Mouse (Mus musculus) forebrain, embryonic 11.5 days (tissue): Measurements from ENCODE around the gene Marcksl1. TPM values are rescaled to one million over a fixed set of nuclear protein-coding genes. Genes with fewer than 3 reads are reported as not detected.
A peak's percentile ranks its signal among the peaks of the same experiment; 100 is the strongest.

ENCODE experiments used
- ATAC-seq: fragments of 200-750 bp; cut with Nextera tagmentation; replicated peaks from 2 replicates; pipeline ENCODE4 v1.8.0; 2017; ENCODE audit warnings: moderate TSS enrichment; ENCODE audit not compliant: low FRiP score
- DNase-seq: peaks from one replicate; pipeline ENCODE4 v3.0.0-alpha.2; 2017; ENCODE audit warnings: low spot score
- H3K27ac ChIP-seq: fragments of 300-500 bp; sonication (generic); 2 replicates; pipeline ENCODE4 v1.5.1; 2014; ENCODE audit warnings: low read depth, low read length
- H3K27me3 ChIP-seq: fragments of 300-500 bp; sonication (generic); 2 replicates; pipeline ENCODE4 v1.6.1; 2014; ENCODE audit warnings: mild to moderate bottlenecking, low read length, mixed read lengths; ENCODE audit not compliant: control insufficient read depth, insufficient read depth
- H3K36me3 ChIP-seq: fragments of 300-500 bp; sonication (generic); 2 replicates; pipeline ENCODE4 v1.6.1; 2014; ENCODE audit warnings: mild to moderate bottlenecking, low read length, moderate library complexity, mixed read lengths; ENCODE audit not compliant: control insufficient read depth, insufficient read depth
- H3K4me1 ChIP-seq: fragments of 300-500 bp; sonication (generic); replicated peaks from 2 replicates; pipeline ENCODE4 v1.6.1; 2014; ENCODE audit warnings: low read length, mixed read lengths; ENCODE audit not compliant: control insufficient read depth, insufficient read depth
- H3K4me2 ChIP-seq: fragments of 300-500 bp; sonication (generic); 2 replicates; pipeline ENCODE4 v1.6.1; 2014; ENCODE audit warnings: low read depth, mild to moderate bottlenecking, low read length, moderate library complexity, mixed read lengths; ENCODE audit not compliant: severe bottlenecking
- H3K4me3 ChIP-seq: fragments of 300-500 bp; sonication (generic); 2 replicates; pipeline ENCODE4 v1.5.1; 2014; ENCODE audit warnings: low read depth, low read length
- H3K9ac ChIP-seq: fragments of 300-500 bp; sonication (generic); 2 replicates; pipeline ENCODE4 v1.6.1; 2014; ENCODE audit warnings: low read length
- H3K9me3 ChIP-seq: fragments of 300-500 bp; sonication (generic); 2 replicates; pipeline ENCODE4 v1.6.1; 2016; ENCODE audit warnings: low read length, mixed read lengths; ENCODE audit not compliant: control insufficient read depth
- WGBS: fragments of 180-500 bp; shearing (Covaris S2); extraction: QIAGEN DNeasy Blood & Tissue Kit; methylation state at CpG from one replicate; pipeline ENCODE4 v1.1.7; 2014; 5-methylcytosine and 5-hydroxymethylcytosine counted together
- microRNA-seq: library from miRNA; unstranded; fragments of <30 nt; microRNA quantifications from one replicate; pipeline ENCODE4, GENCODE M21; 2016; ENCODE audit not compliant: insufficient number of aligned reads
- polyA plus RNA-seq: library from polyadenylated mRNA; unstranded; fragments of >200 nt; fragmentation: Nextera tagmentation; extraction: Ambion mirVana; gene quantifications from 2 replicates; pipeline ENCODE4 v1.2.1, GENCODE M21; 2014

Marcksl1 gene
- polyA plus RNA-seq, 1 experiment from 2014 or later: 1,728 TPM

- Histone ChIP-seq H3K27ac (no peak overlapping the region), H3K9ac (peak overlapping the region; percentile 66), H3K4me2 (peak overlapping the region; percentile 82), H3K36me3 (no peaks in the 10 kb centered on the region), H3K9me3 (no peaks in the 10 kb centered on the region), H3K27me3 (no peaks in the 10 kb centered on the region), H3K4me3 (peak overlapping the region; percentile 46), H3K4me1 (peaks cover 9% of the 10 kb centered on the region; the same call in 1 of the 2 replicates)
- 9% methylated on average over 32 of the region's 33 CpGs for WGBS
- peak; percentile 65 for ATAC-seq
- DNase-seq: peak; percentile 97
These were observed 43.3 kb downstream of the Marcksl1 start for GRCm38 (mm10) chr4:129556532-129557223.

DNA sequence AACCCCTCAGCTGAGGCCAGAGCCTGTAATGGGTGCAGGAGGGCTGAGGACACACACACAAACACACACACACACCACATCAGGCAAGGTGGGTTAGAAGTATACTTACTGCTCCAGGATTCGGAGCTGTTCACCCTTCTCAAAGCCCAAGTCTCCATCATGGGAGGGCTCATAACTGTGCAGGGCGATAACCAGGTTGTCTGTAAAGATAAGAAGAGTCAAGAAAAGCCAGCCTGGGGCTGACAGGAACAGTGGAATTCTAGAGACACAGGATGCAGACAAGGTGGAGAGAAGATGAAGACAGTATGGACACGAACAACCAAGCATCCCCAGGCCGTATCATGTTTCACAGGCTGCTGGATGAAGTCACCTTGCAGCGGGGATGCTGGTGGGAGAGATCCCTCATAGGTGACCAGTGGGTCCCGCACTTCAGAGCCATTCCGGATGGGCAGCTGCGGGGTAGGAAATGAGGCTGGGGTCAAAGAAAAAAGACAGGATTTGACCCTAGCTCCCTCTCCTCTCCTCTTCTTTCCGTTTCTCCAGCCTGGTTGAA lies 44.0 kb downstream of the Marcksl1 start:
- Histone ChIP-seq H3K36me3 (no peaks in the 10 kb centered on the region), H3K4me1 (peaks cover 9% of the 10 kb centered on the region; the same call in 1 of the 2 replicates), H3K4me3 (peak overlapping the region; percentile 46; the same call in 1 of the 2 replicates), H3K27me3 (no peaks in the 10 kb centered on the region), H3K27ac (no peak overlapping the region), H3K9me3 (no peaks in the 10 kb centered on the region), H3K4me2 (no peak overlapping the region), H3K9ac (no peak overlapping the region; the same call in 1 of the 2 replicates)
- ATAC-seq: no peak
- no peak for DNase-seq
- 81% methylated on average over 9 of the region's 9 CpGs for WGBS

DNA sequence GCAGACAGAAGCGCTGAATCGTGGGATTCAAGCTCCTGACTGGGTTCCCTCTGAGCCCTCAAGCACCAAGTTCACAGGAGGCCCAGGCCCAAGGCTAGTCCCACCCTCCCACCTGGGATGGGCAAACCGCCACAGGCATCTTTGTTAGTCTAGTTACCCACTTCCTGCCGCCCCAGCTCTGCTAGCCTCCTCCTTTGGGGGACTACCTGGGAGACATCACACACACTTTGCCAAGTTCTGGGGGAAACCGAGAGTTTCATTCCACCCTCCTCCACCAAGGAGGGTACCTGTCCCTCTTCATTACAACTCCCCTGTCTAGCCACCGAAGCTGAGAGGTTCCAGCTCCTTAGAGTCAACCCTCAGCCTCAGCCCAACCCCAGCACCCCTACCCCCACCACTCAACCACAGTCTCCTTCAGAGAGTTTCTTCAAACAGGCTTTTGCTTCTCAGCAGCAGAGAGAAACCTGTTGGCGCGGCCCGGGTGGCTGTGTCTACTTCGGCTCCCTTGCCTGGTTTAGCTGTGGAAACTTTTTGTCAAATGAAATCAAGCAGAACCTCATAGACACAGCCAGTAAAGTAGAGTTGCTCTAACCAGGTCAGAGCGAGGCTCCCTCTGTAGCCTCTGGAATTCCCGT lies 45.1 kb downstream of the Marcksl1 start:
- H3K4me3 ChIP-seq: no peak overlapping the region
- H3K9ac ChIP-seq: no peak overlapping the region
- ATAC-seq (no peak), DNase-seq (no peak)
- no peaks in the 10 kb centered on the region for H3K36me3 ChIP-seq
- H3K9me3 ChIP-seq: no peaks in the 10 kb centered on the region
- no peak overlapping the region for H3K27ac ChIP-seq
- H3K4me1 ChIP-seq: peaks cover 9% of the 10 kb centered on the region; the same call in 1 of the 2 replicates
- H3K4me2 ChIP-seq: no peak overlapping the region
- no peaks in the 10 kb centered on the region for H3K27me3 ChIP-seq
- 84% methylated on average over 12 of the region's 12 CpGs for WGBS

DNA sequence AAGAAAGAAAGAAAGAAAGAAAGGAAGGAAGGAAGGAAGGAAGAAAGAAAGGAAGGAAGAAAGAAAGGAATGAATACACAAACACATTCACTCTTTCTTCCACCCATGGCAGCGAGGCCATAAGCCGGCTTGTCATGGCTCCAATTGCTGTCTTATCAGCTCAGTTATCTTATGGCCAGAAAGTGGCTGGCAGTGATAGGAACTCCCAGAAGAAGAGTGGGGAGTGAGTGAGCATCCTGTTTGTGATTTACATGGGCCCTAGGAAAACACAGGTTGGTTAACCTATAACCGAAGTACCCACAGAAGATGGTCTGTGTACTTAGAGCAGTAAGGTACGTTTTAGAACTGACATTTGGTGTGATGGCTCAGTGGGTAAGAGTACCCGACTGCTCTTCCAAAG lies 47.8 kb downstream of the Marcksl1 start:
- DNase-seq (no peak), ATAC-seq (no peak)
- Histone ChIP-seq H3K9ac (no peak overlapping the region), H3K4me3 (no peak overlapping the region), H3K27me3 (no peaks in the 10 kb centered on the region), H3K4me2 (no peak overlapping the region), H3K27ac (no peak overlapping the region), H3K9me3 (no peaks in the 10 kb centered on the region), H3K4me1 (peaks cover 6% of the 10 kb centered on the region; the same call in 1 of the 2 replicates), H3K36me3 (no peaks in the 10 kb centered on the region)
- WGBS: 90% methylated on average over 5 of the region's 5 CpGs

- Histone ChIP-seq H3K4me2 (no peak overlapping the region), H3K9ac (no peak overlapping the region), H3K4me1 (no peaks in the 10 kb centered on the region), H3K9me3 (no peaks in the 10 kb centered on the region), H3K27ac (no peak overlapping the region), H3K4me3 (no peak overlapping the region), H3K36me3 (no peaks in the 10 kb centered on the region), H3K27me3 (no peaks in the 10 kb centered on the region)
- DNase-seq (no peak), ATAC-seq (no peak)
- 75% methylated on average over 8 of the region's 8 CpGs for WGBS
These were observed 50.3 kb downstream of the Marcksl1 start for GRCm38 (mm10) chr4:129563718-129564117.

- no peak for DNase-seq
- 85% methylated on average over 6 of the region's 6 CpGs for WGBS
- H3K4me3 ChIP-seq: no peak overlapping the region
- H3K27ac ChIP-seq: no peak overlapping the region
- no peaks in the 10 kb centered on the region for H3K4me1 ChIP-seq
- H3K4me2 ChIP-seq: no peak overlapping the region
- ATAC-seq: no peak
- H3K36me3 ChIP-seq: no peaks in the 10 kb centered on the region
- no peaks in the 10 kb centered on the region for H3K27me3 ChIP-seq
- H3K9me3 ChIP-seq: no peaks in the 10 kb centered on the region
- H3K9ac ChIP-seq: no peak overlapping the region
These were observed 51.8 kb downstream of the Marcksl1 start for GRCm38 (mm10) chr4:129565139-129565538.

Small RNAs within 50 kb of the gene (microRNA-seq; reads per million reads assigned to microRNA genes)
- not detected for gene Mir8119

Other genes with a start within 250 kb of the Marcksl1 start
- 0.37 and 0.57 TPM in 2 replicates for gene Sync, start 226.0 kb upstream of the Marcksl1 start, polyA plus RNA-seq
- 508 and 555 TPM in 2 replicates for gene Rbbp4, start 178.2 kb upstream of the Marcksl1 start, polyA plus RNA-seq
- 44.9 and 46.2 TPM in 2 replicates for gene Zbtb8os, start 177.9 kb upstream of the Marcksl1 start, polyA plus RNA-seq
- gene Zbtb8a, start 135.5 kb upstream of the Marcksl1 start, polyA plus RNA-seq: 8.3 TPM in 2 replicates
- 1.6 and 1.8 TPM in 2 replicates for gene Zbtb8b, start 72.7 kb upstream of the Marcksl1 start, polyA plus RNA-seq
- gene Bsdc1, start 52.0 kb upstream of the Marcksl1 start, polyA plus RNA-seq: 24.9 and 25.3 TPM in 2 replicates
- not detected in 2 replicates for gene Tssk3, start 22.6 kb upstream of the Marcksl1 start, polyA plus RNA-seq
- not detected in 2 replicates for gene Fam229a, start 22.4 kb upstream of the Marcksl1 start, polyA plus RNA-seq
- gene Hdac1, start 29.1 kb downstream of the Marcksl1 start, polyA plus RNA-seq: 262 and 282 TPM in 2 replicates
- gene Lck, start 60.1 kb downstream of the Marcksl1 start, polyA plus RNA-seq: 11.5 and 13.8 TPM in 2 replicates
- gene Fam167b, start 65.0 kb downstream of the Marcksl1 start, polyA plus RNA-seq: 0.71 and 1.1 TPM in 2 replicates
- gene Eif3i, start 87.1 kb downstream of the Marcksl1 start, polyA plus RNA-seq: 251 and 272 TPM in 2 replicates
- gene Tmem234, start 87.1 kb downstream of the Marcksl1 start, polyA plus RNA-seq: 188 and 192 TPM in 2 replicates
- gene Dcdc2b, start 100.7 kb downstream of the Marcksl1 start, polyA plus RNA-seq: 2.5 and 2.6 TPM in 2 replicates
- 25.4 and 27.2 TPM in 2 replicates for gene Iqcc, start 105.5 kb downstream of the Marcksl1 start, polyA plus RNA-seq
- gene Ccdc28b, start 110.4 kb downstream of the Marcksl1 start, polyA plus RNA-seq: 57.6 and 66.1 TPM in 2 replicates
- gene Txlna, start 127.5 kb downstream of the Marcksl1 start, polyA plus RNA-seq: 109 and 115 TPM in 2 replicates
- 12.0 and 13.9 TPM in 2 replicates for gene Kpna6, start 159.2 kb downstream of the Marcksl1 start, polyA plus RNA-seq
- gene Tmem39b, start 183.3 kb downstream of the Marcksl1 start, polyA plus RNA-seq: 50.0 and 53.2 TPM in 2 replicates
- gene Khdrbs1, start 228.7 kb downstream of the Marcksl1 start, polyA plus RNA-seq: 183 and 185 TPM in 2 replicates